Mouse (Mus musculus): ENCODE measurements around the gene Epb41l3. TPM values are rescaled to one million over a fixed set of nuclear protein-coding genes. Genes with fewer than 3 reads are reported as not detected.
A peak's percentile ranks its signal among the peaks of the same experiment; 100 is the strongest.

The Epb41l3 gene
- 8.7 and 14.9 TPM in 2 replicates for polyA plus RNA-seq (2012; rRNA removed)

DNA sequence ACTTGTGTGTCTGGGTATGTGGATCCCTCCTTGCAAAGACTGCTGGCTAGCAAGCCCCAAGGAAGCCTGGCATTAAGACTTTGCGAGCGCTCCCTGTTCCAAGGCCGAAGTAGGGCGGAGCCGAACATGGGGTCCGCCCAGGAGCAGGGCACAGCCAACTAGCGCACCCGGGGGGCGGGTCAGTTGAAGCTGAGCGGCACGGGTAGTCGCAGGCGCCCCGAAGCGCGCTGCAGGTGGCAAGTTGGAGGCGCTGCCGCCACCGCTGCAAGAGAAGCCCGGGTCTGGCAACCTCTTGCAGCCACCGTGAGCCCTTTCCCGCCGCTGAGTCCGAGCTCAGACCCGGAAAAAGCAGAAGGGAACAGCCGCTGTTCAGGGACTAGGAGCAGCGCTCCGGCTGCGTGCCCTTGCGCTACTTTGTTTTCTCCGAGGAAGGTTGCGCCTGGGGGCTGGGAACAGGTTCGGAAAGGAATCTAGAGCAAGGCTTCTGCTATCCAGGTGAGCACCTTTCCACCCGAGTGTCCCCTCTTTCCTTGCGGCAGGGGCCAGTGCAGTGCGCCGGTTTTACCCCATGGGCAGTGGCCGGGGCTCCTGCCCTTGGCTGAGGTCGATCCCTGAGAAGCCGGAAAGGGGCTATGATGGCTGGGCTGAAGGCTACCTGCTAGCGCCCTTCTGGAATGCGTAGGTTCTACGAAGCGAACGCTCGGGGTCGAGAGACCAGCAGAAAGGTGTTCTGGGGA is at the start of gene Epb41l3:
Gene Epb41l3, plus strand, starts transcription at position 183 of the 737 bp plus-strand sequence.
- peak; percentile 41 for DNase-seq (ENCODE audit: low spot score)

DNA sequence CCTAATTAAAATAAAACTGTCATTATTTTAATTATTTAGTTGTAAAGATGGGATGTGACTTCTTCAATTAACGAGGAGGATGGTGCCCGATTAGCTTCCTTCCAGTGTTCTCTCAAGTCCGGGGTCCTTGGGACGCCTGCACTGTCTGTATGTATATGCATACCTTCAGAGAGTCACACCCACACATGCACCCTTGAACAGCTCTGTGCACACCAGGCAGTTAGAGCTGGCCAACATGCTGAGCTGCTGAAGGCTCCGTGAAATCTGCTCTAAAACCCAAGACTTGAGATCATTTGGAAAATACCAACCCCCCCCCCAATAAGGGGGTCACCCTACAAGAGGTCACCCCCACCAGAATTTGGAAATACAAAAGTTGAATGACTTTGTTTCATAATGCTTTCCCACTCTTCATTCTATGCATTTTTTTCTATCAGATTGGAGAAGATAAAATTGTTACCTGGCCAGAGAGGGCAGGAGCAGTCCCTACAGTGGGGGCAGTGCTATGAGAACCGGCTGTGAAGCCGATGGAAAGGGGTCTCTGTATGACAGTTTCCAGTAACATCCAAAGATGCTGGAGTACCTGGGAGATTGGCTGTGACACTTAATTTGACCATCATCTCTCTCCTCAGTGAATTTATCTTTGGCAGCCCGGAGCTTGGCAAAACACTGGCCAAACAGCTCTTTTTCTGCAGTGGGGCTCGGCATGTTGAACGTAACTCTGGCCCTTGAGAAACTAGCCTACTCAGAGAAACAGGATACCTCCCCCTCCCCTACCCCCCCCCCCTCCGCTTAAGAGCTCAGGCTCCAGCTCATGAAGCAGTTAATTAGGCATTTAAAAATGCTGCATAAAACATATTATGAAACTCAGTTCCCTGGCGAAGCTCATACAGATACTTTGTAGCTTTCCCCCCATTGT is 36.5 kb upstream of the Epb41l3 start:
- no peak for DNase-seq (ENCODE audit: low spot score)

DNA sequence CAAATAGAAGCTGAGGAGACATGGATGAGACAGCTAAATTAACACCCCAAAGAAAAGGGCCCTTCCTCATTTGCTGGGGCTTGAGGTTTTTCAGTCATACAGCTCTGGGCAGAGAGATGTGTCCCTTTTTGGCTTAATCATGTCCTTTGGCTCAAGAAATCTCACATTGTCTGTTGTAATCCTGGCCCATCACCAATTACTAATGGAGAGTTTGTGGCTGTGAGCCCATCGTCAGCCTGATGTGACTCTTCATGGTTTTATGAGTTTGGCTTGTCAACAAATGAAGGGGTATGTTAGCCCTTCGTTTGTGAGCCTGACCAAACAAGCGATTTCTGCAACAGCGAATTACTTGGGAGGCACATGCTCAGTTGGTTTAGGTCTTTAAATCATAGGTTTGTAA is 34.0 kb upstream of the Epb41l3 start:
- DNase-seq (ENCODE audit: low spot score): no peak

- DNase-seq (ENCODE audit: low spot score): no peak
These were observed 26.7 kb upstream of the Epb41l3 start for GRCm38 (mm10) chr17:69048826-69049225.

GRCm38 (mm10) chr17:69054029-69054428 is 21.5 kb upstream of the Epb41l3 start:
- no peak for DNase-seq (ENCODE audit: low spot score)

DNA sequence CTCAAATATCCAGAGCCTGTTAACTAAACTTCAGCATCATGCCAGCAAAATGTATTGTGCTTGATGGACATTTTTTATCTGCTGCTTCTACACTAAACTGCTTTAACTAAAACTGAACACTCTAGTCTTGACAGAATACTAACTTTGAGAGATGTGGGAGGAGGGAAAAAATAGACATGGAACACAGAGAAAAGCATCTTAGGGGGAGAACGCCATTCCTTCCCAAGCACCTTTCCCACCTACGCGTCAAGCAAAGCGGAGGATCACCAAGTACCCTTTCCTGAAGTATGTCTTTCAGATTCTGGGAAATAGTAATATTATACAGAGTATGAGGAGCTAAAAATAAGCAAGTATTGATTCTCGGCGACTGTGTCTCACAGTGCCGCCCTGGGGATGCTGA is 15.7 kb upstream of the Epb41l3 start:
- DNase-seq (ENCODE audit: low spot score): no peak

DNA sequence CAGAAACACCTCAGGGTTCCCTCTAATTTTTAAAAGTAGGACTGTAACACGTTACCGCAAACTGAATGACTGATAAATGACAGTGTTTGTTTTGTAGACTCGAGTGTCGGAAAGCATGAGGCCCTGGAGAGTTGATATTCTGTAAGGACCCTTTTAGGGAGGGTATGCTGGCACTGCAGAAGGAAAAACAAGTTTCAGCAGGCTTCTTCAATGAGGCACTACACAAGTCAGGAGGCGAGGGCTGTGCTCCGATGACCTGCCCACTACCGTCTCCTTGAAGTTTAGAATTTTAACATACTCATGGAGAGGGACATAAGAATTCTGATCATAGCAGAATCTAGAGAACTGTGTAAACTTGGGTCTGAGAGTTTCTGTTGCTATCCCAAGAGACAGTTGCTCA is 15.1 kb upstream of the Epb41l3 start:
- no peak for DNase-seq (ENCODE audit: low spot score)

GRCm38 (mm10) chr17:69061883-69062745 is 13.4 kb upstream of the Epb41l3 start:
- no peak for DNase-seq (ENCODE audit: low spot score)

- DNase-seq (ENCODE audit: low spot score): no peak
These were observed 7.3 kb upstream of the Epb41l3 start for GRCm38 (mm10) chr17:69067937-69068739.

GRCm38 (mm10) chr17:69074095-69074494 is 1.4 kb upstream of the Epb41l3 start:
- DNase-seq (ENCODE audit: low spot score): no peak

DNA sequence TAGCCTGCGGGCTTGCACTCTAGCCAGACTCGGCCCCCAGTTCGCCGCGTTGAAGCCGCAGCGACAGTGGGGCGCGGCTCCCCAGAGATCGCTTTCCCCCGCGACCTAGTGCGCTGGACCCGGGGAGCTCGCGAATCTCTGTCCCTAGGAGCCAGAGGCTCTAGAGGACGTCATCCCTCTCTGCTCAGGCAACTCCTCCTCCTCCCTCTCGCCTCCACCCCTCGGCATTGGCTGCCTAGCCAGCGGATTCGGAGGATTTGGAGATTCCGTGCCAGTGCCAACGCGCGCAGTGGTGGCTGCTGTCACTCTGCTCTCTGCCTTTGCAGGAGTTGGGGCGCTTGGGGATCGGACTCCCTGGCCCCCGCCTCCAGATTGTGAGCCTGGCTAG is 749 bp downstream of the Epb41l3 start:
- DNase-seq (ENCODE audit: low spot score): peak; percentile 23

- no peak for DNase-seq (ENCODE audit: low spot score)
These were observed 1.5 kb downstream of the Epb41l3 start for GRCm38 (mm10) chr17:69076747-69077543.

- no peak for DNase-seq (ENCODE audit: low spot score)
These were observed 2.0 kb downstream of the Epb41l3 start for GRCm38 (mm10) chr17:69077544-69077920.

- no peak for DNase-seq (ENCODE audit: low spot score)
These were observed 6.8 kb downstream of the Epb41l3 start for GRCm38 (mm10) chr17:69082316-69082715.

GRCm38 (mm10) chr17:69091618-69092017 is 16.1 kb downstream of the Epb41l3 start:
- DNase-seq (ENCODE audit: low spot score): no peak

DNA sequence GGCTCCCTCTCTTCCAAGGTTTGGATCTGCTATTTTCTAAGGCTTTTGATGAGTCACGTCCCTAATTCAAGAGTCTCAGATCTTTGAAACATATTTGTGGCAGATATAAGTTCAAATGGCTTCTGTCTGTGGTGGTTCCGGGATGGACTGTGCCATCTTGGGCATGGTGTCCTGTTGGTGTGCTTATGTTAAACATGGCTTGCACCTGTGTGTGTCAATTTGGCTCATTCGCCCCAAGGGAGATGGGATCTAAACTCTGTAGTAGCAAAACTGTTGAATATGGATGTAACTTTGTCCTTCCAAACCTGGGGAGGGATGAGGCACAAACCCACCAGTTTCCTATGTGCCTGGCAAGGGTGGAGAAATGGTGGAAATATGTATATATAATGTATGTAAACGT is 21.6 kb downstream of the Epb41l3 start:
- no peak for DNase-seq (ENCODE audit: low spot score)

GRCm38 (mm10) chr17:69097955-69098354 is 22.5 kb downstream of the Epb41l3 start:
- DNase-seq (ENCODE audit: low spot score): no peak

DNA sequence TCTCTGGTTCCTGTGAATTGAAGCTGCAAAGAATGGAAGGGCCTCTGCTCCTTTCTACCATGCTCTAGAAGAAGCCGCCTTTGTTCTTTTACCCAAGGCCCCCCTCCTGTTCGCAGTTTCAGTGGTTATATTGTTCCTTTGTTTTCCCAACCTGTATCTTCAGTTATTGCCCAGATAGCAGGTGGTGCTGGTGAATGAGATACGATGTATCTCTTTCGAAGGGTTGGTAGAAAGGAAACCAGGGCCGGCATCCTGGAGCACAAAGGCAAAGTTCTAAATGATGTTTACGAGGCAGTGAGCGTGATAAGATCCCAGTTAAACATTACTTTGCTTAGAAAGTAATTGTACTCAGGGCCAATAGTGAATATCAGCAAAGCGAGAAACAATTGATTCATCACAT is 27.8 kb downstream of the Epb41l3 start:
- no peak for DNase-seq (ENCODE audit: low spot score)

DNA sequence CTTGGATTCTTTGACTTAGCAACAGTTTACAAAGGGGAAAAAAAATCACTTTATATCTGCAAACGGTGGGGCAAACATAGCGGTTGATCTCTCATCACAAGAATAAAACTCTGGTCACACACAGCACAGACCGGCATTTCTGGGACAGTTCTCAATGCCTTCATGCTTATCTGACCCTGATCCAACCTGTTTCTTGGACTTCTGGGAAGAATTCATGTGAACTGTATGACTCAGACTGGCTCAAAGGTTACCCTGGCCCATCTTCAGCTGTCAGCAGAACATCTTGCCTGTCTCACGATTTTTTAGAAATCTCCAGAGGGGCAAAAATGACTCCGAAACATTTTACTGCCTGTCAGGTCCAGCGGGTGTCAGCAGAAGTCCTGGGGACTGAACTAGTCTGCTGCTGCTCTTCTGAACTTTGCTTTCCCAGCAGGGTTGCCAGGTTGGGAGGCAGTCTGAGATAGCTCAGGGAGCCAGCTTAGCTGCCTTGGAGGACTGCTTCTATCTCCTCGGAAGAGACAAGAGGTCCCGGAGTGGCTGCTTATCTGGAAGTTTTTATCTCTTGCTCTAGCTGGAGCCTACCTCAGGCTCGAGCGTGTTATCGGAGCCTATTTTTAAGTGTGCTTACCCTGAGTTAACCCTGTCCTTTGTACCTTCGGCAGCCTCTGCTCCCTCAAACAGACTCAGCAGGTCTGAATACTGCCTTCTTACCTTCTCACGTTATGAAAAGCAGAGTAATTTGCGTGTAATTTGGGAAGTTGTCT is 29.7 kb downstream of the Epb41l3 start:
- DNase-seq (ENCODE audit: low spot score): no peak

All from urinary bladder, adult 2 months (tissue).